Mouse (Mus musculus) right cerebral cortex, adult 2 months (tissue): ENCODE measurements around the gene Tecpr2.

Source experiments
- DNase-seq, 2 experiments: peaks; one replicate each; pipeline ENCODE4 v3.0.0; 2021 to 2022; ENCODE audit warnings: low spot score in 2 of 2

Gene Tecpr2

DNA sequence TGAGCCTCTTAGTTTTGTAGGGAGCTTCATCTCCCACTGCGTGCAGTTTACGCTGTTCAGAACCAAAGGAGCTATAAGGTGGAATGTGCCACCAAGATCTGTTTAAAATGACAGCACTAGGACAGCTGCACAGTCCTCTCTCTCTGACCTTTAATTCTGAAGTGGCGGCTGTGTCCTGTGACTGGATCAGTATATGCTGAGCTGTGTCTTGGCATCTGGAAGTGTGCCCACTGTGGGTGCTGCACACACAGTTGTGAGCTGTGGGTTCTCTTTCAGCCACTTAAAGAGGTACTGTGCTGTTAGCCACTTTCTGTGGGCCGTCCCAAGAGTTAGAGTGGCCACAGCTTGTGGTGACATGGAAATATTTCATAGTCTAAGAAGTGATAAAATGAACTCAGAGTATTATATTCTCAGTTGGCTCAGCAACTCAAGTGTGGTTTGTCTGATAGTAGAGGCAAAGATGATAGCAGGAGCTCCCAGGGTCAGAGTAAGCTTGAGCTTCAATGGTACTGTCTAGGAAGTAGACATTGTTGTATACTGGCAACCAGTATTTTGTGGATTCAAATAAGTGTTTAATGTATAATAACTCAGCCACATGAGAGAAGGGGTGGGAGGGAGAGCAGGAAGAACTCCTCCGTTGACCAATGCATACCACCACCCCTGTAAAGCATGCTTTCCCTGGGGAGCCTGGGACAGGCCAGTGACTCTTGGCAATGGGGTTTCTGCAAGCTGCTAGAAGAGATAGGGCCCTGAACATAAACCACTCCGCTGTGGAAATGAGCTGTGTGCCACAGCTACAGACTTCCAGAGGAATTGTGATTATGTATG is 59.2 kb downstream of the Tecpr2 start:
- no peak for DNase-seq

DNA sequence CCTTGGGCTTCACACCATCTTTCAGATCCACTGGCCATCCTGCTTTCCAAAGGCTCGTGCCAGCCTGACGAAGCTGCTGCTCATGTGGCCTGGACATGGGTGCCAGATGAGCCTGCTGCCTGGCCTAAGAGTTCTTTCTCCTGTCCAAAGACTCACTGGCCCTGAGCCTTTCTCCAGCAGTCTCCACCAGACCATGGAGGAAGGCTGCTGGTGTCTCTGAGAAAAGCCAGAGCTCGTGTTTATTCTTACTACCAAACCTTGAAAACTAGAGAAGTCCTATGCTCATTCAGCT is 59.8 kb downstream of the Tecpr2 start:
- DNase-seq = no peak

DNA sequence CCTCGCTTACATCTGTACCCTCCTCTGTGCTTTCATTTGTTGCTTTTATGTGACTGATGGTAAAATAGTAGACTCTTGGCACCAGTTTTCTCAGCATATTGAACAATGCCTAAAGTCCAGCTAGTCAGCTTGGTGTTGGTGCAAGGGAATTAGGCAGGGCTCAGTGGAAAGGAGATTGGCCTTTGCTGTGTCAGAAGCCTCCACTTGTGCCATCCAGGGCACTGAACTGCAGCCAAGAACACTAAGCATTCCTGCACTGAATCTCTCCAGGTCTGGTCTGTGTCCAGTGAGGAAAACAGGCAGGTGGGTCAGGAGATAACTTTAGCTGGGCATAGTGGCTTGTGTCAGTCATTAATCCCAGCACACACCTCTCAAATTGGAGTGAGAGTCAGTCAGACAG is 60.3 kb downstream of the Tecpr2 start:
- DNase-seq = no peak

DNA sequence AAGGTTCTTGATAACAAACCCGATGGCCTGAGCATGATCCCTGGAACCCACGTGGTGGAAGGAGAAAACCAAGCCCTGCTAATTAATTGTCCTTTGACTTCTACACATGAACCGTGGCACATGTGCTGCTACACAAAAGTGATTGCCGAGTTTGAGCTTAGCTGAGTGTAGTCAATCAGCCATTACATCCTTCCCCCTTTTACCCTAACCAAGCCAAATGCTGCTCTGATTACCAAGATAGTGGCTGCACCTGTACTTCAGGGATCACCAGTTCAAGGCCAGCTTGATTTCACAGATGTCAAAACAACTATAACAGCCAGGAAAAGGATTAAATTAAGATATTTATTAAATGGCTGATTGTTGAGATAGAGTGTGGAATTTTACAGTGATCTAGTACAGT is 61.1 kb downstream of the Tecpr2 start:
- DNase-seq = no peak

DNA sequence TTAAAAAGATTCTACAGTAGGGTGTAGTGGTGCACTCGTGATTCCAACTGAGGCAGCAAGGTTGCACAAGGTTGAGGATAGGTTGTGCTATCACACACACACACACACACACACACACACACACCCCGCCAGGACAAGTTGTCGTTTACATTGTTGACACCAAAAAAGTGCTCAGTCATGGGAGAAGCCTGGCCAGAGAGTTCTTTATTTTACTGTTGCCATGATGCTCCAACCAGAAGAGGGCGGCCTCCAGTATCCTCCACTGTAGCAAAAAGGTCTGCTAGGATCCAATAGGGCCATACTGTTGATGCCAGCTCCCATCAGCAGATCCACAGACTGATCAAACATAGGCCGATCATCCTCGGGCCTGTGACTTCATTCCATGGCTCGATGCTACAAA is 62.2 kb downstream of the Tecpr2 start:
- DNase-seq = no peak

DNA sequence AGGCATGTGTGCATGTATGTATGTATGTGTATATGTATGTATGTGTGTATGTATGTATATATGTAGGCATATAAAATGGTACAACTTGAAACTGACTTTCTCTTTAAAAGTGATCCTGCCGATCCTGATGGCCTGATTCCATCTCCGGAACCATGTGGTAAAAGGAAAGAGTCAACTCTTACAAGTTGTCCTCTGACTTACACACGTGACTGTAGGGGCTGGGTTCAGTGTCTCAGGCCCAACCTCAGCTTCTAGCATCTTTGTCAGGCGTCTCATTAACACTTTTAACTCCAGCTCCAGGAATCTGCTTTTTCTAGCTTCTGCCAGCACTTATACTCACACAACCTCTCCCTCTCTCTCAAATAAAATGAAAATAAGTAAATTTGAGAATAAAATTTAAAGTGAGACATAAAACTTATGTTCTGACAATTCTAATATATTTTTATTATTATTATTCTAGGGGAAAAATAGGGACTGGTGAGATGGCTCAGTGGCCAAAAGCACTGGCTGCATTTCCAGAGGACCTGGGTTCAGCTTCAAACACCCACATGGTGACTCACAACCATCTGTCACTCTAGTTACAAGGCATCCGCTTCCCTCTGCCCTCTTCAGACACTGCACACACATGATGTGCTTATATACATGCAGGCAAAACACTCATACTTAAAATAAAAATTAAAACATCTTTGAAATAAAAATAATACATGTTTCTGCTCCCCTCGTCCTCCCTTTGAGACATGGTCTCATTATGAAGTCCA is 63.7 kb downstream of the Tecpr2 start:
- DNase-seq = no peak

DNA sequence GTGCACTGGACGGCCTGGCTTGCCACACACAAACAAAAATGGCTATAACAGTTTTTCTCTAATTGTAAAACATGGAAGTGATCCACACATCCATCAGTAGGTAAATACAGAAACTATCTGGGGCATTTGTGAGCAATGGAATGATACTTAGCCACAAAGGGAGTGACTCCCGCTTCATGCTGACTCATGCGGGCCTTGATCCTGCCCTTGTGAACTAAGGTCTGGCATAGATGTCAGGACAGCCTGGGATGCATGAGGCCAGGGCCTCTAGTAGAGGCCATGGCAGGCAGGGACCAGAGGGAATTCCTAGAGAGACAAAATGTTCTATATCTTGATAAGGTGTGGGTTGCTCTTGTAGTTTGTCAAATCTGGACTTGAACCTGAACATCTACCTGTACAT is 64.4 kb downstream of the Tecpr2 start:
- DNase-seq = no peak

DNA sequence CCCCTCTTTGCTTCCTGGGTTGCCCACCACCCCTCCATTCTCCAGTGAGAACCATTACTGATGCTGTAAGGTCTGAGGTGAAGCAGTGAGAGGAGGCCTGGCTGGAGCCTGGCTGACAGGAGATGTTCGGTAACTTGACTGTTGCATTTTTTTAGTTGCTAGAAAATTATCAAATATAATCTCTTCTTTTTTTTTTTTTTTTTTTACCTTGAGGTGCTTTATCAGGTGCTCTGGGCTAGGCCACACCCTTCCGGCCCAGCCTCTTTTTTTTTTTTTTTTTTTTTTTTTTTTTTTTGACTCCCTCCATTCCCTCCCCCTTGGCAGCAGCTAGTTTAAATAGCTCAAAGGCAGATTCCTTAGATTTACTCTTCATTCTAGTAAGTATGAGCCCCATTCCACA is 64.8 kb downstream of the Tecpr2 start:
- no peak for DNase-seq

DNA sequence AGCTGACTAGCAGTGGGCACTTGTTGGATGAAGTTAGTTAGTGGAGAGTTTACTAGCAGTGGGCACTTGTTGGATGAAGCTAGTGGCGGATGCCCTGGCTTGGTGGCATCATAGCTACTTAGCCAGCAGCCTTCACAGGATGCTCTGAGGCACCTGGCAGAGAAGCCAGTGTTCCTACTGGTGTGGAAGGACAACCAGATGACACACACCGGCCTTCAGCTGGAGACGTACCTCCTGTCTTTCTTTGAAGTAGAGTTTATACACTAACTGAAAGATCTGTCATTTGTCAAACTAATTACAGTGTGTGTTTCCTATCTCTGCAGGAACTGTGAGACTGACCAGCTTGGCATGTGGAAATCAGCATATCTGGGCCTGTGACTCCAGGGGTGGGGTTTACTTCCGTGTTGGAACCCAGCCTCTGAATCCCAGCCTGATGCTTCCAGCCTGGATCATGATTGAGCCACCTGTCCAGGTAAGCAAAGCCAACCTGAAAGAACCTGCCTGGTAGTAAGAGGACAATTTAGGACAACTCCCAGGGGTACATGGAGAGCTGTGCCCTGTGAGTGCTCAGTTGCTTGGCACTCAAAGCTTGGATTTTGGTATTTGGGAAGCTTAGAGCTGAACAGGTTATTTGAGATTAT is 65.4 kb downstream of the Tecpr2 start:
- DNase-seq = no peak

DNA sequence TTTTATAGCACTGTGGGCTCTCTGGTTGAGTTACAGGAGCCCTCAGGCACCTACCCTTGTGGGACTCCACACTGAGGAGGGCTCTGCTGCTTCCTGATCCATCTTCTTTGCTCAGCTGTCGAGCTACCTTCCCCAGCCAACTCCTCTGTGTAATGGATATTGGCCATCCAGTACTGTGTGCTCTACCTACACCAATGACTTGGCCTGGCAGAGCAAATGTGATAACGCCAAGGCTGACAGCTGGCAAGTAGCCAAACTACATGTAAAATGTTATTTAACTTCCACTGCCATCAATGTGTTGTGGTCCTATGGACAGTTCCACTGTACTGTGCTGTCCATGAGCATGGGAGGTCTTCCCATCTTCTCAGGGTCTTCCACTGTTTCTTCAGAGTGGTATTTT is 72.9 kb downstream of the Tecpr2 start:
- no peak for DNase-seq

DNA sequence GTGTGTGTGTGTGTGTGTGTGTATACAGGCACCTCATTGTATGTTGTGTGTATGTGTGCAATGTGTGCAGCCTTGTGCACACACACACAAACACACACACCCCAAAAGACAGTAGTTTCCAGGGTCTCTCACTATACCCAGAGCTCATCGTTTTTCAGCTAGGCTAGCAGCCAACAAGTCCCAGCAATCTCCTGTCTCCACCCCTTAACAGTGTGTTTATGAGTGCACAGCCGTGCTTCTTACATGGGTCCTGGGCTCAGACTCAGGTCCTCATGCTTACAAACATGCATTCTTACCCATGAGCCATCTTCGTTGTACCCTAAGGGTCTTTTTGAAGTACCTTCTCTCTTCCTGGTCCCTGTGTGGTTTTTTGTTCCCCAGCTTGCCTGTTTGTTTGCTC is 76.4 kb downstream of the Tecpr2 start:
- no peak for DNase-seq

DNA sequence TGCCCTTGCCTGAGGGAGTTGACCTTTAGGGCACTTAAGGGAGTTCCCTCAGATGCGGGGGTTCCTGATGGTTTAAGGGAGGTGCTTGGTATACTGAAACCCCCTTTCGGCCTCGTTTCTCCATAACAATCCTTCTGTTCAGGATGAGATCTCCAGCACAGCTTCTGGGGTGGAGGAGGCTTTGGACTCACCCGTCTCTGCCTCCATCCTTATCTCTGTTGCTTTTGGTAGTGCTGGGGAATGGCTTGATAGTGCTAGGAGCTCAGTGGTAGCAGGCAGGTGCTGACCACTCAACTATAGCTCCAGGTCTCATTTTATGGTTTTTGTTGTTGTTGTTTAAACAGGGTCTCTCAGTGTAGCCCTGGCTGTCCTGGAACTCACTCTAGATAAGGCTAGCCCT is 77.0 kb downstream of the Tecpr2 start:
- DNase-seq = no peak

DNA sequence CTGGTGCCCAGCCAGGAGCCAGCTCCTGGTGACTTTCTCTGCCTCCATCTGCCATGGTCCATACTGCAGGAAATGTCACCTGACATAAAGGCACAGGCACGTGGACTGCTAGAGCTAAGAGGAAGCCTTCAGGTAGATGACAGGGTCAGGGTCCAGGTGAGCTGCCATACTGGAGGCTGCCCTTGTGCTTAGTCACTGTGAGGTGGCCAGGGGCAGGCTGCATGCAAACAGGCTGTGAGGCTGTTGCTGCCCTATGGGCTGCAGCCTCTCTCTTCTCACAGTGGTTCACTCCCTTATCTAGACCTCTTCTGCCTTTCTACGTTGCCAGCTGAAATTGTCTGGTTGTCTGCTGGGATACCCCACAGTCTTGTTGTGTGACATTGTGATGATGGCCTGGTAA is 78.1 kb downstream of the Tecpr2 start:
- no peak for DNase-seq

DNA sequence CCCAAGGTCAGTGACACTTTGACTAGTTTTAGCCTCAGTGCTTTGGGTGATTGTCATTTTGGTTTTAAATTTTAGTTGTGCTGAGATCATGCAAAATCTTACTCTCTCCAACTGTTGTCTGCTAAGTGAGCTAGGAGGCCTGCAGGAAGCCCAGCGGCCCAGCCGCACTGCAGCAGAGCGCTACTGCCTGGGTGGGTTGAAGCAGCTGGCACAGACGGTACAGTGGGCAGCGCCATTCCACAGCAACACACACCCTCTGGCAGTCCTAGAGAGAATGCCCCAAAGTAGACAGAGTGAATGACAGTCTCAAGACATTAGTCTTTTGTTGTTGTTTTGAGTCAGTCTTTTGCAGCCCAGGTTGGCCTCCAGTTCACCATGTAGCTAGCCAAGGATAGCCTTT is 81.3 kb downstream of the Tecpr2 start:
- no peak for DNase-seq

DNA sequence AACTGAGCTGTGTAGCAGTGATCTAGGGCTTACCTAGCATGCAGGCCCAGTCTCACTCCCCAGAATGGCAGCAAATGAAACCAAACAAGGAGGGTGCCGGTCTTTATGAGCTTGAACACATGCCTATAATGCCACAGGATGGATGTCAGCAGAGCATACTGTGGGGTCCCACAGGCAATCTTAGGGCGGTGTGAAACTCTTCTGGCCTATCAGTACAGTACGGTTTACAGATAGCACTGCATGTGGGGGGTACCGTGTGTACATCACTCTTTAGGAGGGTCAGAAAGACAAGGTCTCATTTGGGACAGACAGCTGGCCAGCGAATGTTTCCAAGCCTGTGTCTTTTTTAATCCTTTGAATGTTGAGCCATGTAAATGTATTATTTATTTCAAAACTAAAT is 82.9 kb downstream of the Tecpr2 start:
- DNase-seq = no peak

DNA sequence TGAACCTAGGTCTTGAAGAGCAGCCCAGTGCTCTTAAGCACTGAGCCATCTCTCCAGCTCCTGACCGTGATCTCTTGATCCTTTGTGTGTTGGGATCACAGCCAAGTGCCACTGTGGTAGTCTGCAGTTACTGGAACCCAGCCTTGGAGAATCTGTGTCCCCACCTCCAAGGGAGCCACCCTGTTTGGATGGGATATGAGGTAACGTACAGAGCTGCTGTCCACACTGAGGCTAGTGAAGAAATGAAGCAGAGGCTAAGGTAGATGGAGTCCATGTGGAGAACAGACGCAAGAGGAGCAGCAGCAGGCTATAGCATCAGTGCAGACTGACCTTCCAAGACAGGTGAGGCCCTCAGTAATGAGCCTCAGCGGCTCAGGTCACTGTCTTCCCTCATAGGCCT is 84.8 kb downstream of the Tecpr2 start:
- DNase-seq = no peak

DNA sequence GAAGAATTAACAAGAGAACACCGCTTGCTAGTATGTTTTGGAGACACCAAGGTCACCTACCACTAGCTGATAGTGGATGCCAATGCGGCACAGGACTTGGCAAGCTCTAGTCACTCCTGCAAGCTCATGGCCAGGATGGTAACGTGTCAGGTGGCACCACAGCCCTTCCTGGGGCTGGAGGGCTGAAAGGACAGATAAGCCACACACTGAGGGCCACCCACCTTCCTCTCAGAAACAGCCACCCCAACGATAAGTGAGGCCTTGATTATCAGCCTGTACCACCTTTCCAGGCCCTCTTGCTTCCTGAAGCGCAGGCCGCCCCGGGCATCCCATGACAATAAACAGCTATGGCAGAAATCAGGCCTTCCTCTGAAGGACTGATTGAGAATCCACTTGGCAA is 85.2 kb downstream of the Tecpr2 start:
- no peak for DNase-seq

DNA sequence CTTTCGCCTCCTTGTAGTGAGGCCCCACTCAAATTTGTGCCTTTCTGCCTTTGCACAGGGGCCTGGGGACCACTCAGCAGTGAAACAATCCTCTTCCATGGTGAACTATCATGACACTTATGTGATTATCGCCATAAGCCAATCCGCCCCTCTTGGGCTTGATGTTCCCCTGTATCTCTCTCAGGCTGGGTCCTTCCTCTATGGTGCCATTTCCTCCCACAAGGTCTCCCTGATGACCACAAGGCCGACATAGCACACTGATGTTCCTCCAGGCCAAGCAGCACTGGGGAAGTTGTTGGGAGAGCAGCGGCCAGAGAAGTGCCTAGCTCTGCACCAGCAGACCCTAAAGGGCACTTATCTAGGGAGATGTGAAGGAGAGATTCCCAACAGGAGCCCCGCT is 85.7 kb downstream of the Tecpr2 start:
- no peak for DNase-seq

DNA sequence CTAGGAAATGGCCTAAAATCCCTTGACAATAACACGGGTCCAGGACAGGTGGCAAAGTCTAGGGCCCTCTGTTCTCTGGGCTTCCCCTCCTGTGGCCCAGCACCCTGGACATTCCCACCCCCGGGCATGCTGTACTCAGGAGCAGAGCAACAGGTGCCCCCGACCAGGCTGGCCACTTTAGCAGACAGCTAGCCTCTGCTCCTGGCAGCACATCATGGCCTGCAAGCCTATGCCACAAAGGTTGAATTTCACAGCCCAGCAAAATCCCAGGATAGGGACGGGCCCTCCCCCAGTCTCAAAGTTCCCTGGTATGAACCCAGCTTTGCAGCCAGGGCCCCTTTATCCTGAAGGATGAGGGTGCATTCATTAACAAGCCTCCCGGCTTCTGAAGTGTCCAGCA is 86.3 kb downstream of the Tecpr2 start:
- DNase-seq = no peak

DNA sequence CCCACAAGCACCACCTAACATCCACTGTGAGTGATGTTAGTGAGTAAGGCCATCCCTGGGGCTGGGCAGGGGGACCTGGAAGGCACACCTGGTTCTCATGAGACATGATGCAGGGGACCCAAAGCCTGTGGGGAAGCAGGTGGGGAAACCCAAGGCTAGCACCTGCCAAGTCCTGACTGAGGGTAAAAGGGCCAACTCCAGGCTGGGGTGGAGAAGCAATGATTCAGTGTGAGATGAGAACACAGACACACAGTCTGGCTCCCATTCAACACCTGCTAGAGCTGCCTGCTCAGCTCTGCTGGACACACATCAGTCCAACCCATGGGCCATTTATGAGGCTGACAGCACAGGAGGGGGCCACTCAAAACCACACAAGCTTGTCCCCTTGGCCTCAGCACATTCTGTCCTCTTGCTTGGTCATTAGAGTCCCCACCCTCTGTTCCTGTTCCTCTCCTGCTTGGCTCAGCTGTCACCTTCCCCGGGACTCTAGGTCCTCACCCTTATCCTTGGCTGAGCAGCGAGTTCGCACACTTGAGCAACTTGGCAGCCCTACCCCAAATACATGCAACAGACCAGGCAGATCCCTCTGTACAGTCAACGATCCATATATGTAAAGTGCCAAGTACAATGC is 86.9 kb downstream of the Tecpr2 start:
- DNase-seq = no peak

DNA sequence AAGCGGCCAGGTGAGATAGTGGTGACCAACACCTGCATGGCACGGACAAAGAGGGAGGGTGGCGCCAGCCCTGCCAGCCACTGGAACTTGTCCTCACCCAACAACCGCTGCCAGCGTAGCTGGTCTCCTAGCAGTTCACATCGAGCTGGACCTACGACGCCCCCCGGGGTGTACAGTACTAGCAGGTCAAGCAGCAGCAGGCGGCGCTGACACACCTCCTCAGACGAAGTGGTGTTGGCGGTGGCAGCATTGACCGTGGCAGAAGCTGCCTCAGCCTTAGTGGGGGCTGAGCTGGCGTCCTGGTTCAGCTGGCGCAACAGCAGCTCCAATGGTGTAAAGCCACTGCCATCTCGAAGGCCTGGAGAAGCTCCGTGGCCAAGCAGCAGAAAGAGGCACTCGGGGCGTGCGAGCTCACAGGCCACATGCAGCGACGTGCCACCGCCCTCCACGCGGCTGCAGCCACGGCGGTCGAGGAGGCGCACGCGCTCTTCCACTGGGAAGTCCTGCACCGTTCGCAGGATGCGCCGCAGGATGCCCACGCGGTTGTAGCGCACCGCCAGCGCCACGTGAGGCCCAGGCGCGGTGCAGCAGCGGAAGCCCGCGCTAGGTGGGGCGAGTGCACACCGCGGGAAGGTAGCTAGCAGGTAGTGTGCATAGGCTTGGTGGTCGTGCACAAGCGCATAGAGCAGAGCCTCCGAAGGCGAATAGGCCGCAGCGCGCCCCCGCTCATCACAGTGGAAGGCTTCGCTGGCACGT is 87.7 kb downstream of the Tecpr2 start:
- no peak for DNase-seq

DNA sequence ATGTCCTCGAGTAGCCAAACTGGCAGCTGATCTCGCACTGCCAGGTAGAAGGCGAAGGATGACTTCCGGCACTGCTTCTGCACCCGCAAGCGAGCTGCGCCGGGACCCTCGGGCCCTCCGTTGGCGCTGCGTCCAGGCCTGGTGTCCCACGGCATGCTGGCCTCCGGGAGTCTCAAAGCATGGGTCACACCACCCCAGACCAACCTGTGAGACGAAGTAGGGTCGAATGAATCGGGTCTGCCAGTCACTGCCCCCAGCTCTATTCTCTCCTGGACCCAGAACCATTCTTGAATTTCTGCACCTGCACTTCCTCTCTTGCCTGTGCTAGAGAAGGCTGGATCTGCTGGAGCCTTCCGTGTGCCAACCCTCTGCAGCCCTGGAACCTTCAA is 88.3 kb downstream of the Tecpr2 start:
- no peak for DNase-seq
